Mouse (Mus musculus): Measurements from ENCODE around the gene BC005537. TPM values are rescaled to one million over a fixed set of nuclear protein-coding genes. Genes with fewer than 3 reads are reported as not detected.

Gene BC005537
- polyA plus RNA-seq, 1 experiment from 2014 or later = 308 TPM

DNA sequence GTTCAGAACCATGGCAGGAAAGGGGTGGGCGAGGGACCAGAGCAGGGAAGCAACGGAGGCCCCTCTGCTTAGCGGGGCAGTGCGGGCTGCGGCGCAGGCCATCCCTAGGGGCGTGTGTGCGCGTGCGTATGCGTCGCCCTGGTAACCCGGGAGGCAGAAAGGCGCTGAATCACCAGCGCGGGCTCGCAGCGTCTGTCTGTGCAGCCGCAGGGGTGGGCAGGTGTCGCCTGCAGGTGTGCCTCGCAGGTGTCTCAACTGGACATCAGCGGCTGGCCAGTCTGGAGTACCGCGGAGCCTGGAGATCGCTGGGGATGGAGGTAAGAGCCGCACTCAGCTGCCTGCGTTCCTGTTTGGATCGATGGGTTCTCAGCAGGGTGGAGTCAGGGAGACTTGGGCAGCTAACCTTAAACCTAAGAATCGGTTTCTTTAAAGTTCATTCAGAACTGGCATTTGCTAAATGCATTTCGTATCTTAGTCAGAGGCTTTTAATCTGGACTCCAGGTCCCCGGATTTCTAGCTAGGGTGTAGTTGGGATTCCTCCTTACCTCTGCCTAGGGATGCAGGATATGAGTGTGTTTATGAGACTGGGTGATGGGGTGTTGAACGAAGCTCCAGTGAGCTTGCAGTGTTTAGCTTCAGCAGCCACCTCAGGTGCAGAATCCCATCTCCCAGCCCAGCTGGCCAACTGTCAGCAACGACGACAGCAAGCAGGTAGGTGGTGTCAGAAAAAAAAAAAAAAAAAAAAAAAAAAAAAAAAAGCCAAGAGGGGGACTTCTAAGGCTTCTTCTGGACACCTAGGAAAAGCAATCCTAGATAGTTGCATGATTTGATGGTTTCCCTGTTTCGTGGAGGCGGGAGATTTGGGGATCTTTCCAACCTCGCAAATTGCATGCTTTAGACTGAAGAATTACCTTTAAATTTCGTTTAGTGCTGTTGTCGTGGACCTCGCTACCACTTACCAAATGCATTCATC lies 43.8 kb downstream of the BC005537 start, which contains the start of gene D130043K22Rik:
Gene D130043K22Rik, plus strand, starts transcription at position 153 of the 973 bp plus-strand sequence.
- WGBS (ENCODE audit: missing documents) = 31% methylated on average over 39 of the region's 40 CpGs

DNA sequence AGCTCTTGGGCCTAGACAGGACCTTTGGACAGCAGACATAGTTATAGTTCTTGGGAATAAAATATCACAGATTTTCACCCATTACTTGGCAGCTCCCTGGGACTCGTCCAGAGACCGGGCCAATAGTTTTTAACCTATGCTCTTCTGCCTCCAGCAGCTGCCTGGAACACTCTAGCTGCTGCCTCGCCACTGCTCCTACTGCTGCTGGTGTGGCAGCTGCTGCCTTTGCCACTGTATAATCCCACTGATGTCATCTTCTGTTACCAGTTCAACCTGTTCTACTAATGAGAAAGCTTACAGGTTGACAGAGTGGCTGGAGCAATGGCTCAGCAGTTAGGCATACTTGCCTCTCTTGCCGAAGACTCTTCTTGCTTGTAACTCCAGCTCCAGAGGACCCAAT lies 47.9 kb downstream of the BC005537 start:
- Histone ChIP-seq H3K79me2 (ENCODE audit: inconsistent target) (no peaks in the 10 kb centered on the region), H3K27ac (no peak overlapping the region), H3K36me3 (ENCODE audit: inconsistent target) (no peaks in the 10 kb centered on the region), H3K4me3 (ENCODE audit: inconsistent target) (no peak overlapping the region)
- WGBS (ENCODE audit: missing documents) = 95% methylated on average over 4 of the region's 4 CpGs

More for the DNA sequence above, 43.8 kb downstream of the BC005537 start, which contains the start of gene D130043K22Rik:
- H3K27ac ChIP-seq = no peak within 1 kb of the TSS
- no peaks in the 10 kb centered on the region for H3K36me3 ChIP-seq (ENCODE audit: inconsistent target)
- no peak within 1 kb of the TSS for H3K4me3 ChIP-seq (ENCODE audit: inconsistent target)
- H3K79me2 ChIP-seq (ENCODE audit: inconsistent target) = no peaks in the 10 kb centered on the region

DNA sequence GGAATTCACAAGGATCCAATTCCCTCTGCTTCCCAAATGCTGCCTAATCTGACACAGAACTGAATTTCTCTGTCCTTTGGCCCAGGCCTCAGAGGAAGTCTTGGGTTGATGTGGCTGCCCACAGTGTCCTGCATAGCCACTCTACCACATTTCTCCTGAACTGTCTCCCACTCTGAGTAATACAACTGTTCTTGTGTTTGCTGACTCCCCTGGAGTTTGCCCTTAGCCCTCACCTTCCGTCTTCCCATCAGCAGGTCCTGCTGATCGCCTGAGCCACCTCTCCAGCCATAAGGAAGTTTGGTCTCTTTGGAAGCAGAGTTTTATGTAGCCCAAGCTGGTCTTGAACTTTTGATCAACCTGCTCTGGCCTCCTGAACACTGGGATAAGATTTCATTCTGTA lies 50.5 kb downstream of the BC005537 start:
- 83% methylated on average over 2 of the region's 2 CpGs for WGBS (ENCODE audit: missing documents)
- H3K36me3 ChIP-seq (ENCODE audit: inconsistent target) = no peaks in the 10 kb centered on the region
- no peaks in the 10 kb centered on the region for H3K79me2 ChIP-seq (ENCODE audit: inconsistent target)
- no peak overlapping the region for H3K4me3 ChIP-seq (ENCODE audit: inconsistent target)
- no peak overlapping the region for H3K27ac ChIP-seq

DNA sequence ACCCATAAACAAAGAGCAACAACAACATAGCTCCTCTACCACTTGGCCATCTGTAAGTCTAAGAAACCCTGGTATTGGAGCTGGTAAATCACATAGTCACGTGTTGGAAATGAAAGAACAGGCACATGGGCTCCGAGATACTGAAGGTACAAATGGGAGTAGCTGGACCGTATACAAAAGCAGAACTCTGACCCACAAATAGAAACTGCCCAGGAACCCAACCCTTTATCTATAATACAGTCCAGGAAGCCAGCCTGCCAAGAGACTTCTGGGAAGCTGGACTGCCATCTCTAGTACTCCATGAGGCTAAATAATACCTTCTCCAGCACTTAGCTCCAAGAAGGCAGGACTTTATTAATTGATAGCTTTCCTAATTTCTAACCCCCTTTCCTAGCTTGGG lies 51.1 kb downstream of the BC005537 start:
- WGBS (ENCODE audit: missing documents) = 72% methylated on average over 3 of the region's 3 CpGs
- Histone ChIP-seq H3K79me2 (ENCODE audit: inconsistent target) (no peaks in the 10 kb centered on the region), H3K36me3 (ENCODE audit: inconsistent target) (no peaks in the 10 kb centered on the region), H3K4me3 (ENCODE audit: inconsistent target) (no peak overlapping the region), H3K27ac (no peak overlapping the region)

DNA sequence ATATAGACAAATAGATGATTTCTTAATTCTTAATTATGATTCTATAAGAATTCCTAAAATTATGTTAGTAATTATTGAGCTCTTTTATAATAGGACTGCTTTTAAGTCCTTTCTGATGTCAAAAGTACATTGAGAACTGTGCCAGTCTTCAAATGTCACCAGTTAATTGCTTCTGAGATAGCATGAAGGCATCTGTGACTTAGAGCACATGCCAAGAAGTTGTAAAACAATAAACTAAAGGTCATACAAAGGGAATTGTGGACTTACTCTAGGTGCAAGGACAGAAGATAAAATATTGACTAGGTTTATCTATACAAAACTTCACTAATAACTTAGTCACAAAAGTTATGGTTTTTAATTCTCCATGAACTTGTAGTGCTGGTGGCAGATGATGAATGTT lies 57.7 kb downstream of the BC005537 start:
- Histone ChIP-seq H3K36me3 (ENCODE audit: inconsistent target) (no peaks in the 10 kb centered on the region), H3K4me3 (ENCODE audit: inconsistent target) (no peak overlapping the region), H3K79me2 (ENCODE audit: inconsistent target) (no peaks in the 10 kb centered on the region), H3K27ac (no peak overlapping the region)

DNA sequence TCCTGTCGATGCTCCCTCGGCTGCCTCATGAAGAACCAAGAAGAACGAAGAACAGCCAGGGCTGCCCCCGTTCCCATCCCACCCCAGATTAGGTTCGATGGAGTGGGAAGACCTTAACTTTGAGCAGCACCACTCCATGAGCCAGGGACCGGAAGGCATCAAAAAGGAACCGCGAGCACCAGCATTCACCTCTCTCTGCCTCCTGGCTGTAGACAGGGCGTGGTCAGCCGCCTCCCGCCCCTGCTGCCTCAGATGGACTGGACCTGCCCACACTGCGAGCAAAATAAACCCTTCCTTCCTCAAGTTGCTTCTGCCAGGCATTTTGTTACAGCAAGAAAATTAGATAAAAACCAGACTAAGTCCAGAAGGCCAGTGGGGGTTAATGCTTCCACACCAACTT lies 59.6 kb downstream of the BC005537 start:
- H3K27ac ChIP-seq = no peak overlapping the region
- no peaks in the 10 kb centered on the region for H3K36me3 ChIP-seq (ENCODE audit: inconsistent target)
- WGBS (ENCODE audit: missing documents) = 70% methylated on average over 8 of the region's 12 CpGs
- H3K4me3 ChIP-seq (ENCODE audit: inconsistent target) = no peak overlapping the region
- no peaks in the 10 kb centered on the region for H3K79me2 ChIP-seq (ENCODE audit: inconsistent target)

DNA sequence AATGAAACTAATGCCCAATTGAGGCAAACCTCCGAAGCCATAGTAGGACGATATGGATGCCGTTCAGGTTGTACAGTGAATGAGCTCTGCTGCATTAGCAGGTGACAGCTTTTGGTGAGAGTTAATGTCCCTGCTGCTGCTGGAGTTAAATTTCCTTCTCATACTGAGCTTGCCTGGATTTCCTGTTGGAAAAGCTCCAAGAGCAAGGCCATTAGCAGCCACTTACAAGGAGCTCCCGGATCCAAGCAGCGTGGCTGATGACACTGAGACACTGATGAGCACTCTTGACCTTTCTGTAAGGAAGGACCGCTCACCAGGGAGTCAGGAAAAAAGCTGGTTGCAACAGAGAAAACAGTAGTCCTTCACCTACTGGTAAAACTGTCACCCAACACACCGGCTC lies 60.6 kb downstream of the BC005537 start:
- no peaks in the 10 kb centered on the region for H3K36me3 ChIP-seq (ENCODE audit: inconsistent target)
- WGBS (ENCODE audit: missing documents) = 80% methylated on average over 7 of the region's 7 CpGs
- no peak overlapping the region for H3K4me3 ChIP-seq (ENCODE audit: inconsistent target)
- no peak overlapping the region for H3K27ac ChIP-seq
- no peaks in the 10 kb centered on the region for H3K79me2 ChIP-seq (ENCODE audit: inconsistent target)

DNA sequence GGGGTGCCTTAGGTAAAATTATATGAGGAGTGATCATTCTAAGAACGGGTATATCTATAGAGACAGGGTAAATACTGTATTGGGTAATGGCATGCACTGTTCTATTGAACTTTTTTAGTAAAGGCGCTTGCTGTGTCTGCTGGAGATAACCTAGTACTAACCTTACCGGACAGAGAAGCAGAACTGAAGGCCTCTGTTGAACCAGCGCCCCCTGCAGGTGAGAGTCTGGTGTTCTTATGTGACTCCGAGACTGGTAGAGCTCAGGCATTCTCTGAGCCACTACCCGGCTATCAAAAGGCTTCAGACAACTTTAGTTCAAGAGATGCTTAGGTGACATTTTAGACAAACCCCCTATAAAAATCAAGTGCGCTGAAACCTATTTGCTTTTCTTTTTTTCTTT lies 61.1 kb downstream of the BC005537 start:
- H3K79me2 ChIP-seq (ENCODE audit: inconsistent target) = no peaks in the 10 kb centered on the region
- H3K27ac ChIP-seq = no peak overlapping the region
- no peak overlapping the region for H3K4me3 ChIP-seq (ENCODE audit: inconsistent target)
- 76% methylated on average over 7 of the region's 7 CpGs for WGBS (ENCODE audit: missing documents)
- H3K36me3 ChIP-seq (ENCODE audit: inconsistent target) = no peaks in the 10 kb centered on the region

Other genes starting within 250 kb of the BC005537 start
- gene Ripor2, start 219.5 kb upstream of the BC005537 start, polyA plus RNA-seq (2018) = 0.46 to 2.3 TPM (median 1.3 TPM) in 3 replicates
- gene Armh2, start 60.4 kb upstream of the BC005537 start, polyA plus RNA-seq (2018) = not detected in 3 replicates
- 31.4 to 90.9 TPM (median 48.0 TPM) in 3 replicates for gene Gmnn, start 39.7 kb upstream of the BC005537 start, polyA plus RNA-seq (2018)
- 55.9 to 94.5 TPM (median 88.0 TPM) in 3 replicates for gene Acot13, start 29.9 kb downstream of the BC005537 start, polyA plus RNA-seq (2018)
- gene Tdp2, start 30.0 kb downstream of the BC005537 start, polyA plus RNA-seq (2018) = 15.5 to 19.5 TPM (median 17.7 TPM) in 3 replicates
- not detected in 3 replicates for gene D130043K22Rik, start 43.5 kb downstream of the BC005537 start, polyA plus RNA-seq (2018)
- 0.52 to 0.66 TPM (median 0.62 TPM) in 3 replicates for gene Aldh5a1, start 136.0 kb downstream of the BC005537 start, polyA plus RNA-seq (2018)
- gene Gpld1, start 141.5 kb downstream of the BC005537 start, polyA plus RNA-seq (2018) = 0.20 to 0.33 TPM in 2 of 3 replicates, not detected in the other
- 13.4 to 13.7 TPM (median 13.6 TPM) in 3 replicates for gene Mrs2, start 218.7 kb downstream of the BC005537 start, polyA plus RNA-seq (2018)